Mouse (Mus musculus): ENCODE data around the gene Zfp160. TPM values are rescaled to one million over a fixed set of nuclear protein-coding genes. Genes with fewer than 3 reads are reported as not detected.
A peak's percentile ranks its signal among the peaks of the same experiment; 100 is the strongest.
"Not testable (repeated sequence)": the region's sequence is repeated elsewhere in the genome, so short reads cannot be mapped to it uniquely, and the experiment has no call there.

Zfp160 gene
- polyA plus RNA-seq, 1 experiment: 2.8 TPM

DNA sequence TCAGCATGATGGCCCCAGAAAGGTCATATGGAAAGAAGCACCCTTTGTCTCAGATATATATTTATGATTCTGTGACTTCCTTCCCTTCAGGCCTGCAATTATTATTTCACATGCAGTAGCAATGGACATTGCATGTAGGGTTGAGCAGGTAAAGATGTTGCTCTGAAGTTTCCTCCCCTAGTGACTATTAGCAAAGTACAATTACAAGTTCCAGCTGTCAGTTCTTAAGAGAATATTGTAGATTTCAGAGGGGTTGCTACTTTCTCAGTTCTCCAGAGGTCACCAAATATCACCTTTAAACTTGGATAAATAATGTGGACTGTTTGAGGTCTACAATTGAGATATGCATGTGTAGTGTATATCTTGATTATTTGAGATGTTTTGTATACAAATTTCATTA lies 12.3 kb upstream of the Zfp160 start, which contains the start of gene Vmn1r233:
Gene Vmn1r233 (minus strand): TSS at position 101 of the 400 bp plus-strand sequence.
- Histone ChIP-seq H3K79me2 (ENCODE audit: control insufficient read depth, insufficient read depth) (no peaks in the 10 kb centered on the region), H3K4me3 (ENCODE audit: insufficient read depth, poor library complexity, severe bottlenecking) (no peak within 1 kb of the TSS), H3K79me3 (ENCODE audit: low read depth) (no peaks in the 10 kb centered on the region), H3K36me3 (ENCODE audit: control insufficient read depth, insufficient read depth) (no peaks in the 10 kb centered on the region), H3ac (ENCODE audit: control insufficient read depth, insufficient read length, low read depth) (no peak within 1 kb of the TSS), H3K27me3 (ENCODE audit: control insufficient read depth, insufficient read depth, insufficient read length) (no peaks in the 10 kb centered on the region)
- no peak for TF ChIP-seq MYOD1 (IDR thresholded peaks at IDR 0.05; ENCODE audit: control insufficient read depth, insufficient read length, low read depth)
- TF ChIP-seq CEBPB (IDR thresholded peaks at IDR 0.05; ENCODE audit: low read depth): no peak
- TF ChIP-seq MYOG (IDR thresholded peaks at IDR 0.05; ENCODE audit: control insufficient read depth, extremely low read depth, insufficient read length): no peak
- TF ChIP-seq FOSL1 (IDR thresholded peaks at IDR 0.05; ENCODE audit: insufficient read depth, low read length, poor library complexity, severe bottlenecking): no peak
- TF ChIP-seq CTCF (IDR thresholded peaks at IDR 0.05; ENCODE audit: control insufficient read depth, insufficient read depth, insufficient read length): no peak
- no peak for TF ChIP-seq USF1 (IDR thresholded peaks at IDR 0.05; ENCODE audit: low read depth)
- TF ChIP-seq MAX (IDR thresholded peaks at IDR 0.05): no peak

DNA sequence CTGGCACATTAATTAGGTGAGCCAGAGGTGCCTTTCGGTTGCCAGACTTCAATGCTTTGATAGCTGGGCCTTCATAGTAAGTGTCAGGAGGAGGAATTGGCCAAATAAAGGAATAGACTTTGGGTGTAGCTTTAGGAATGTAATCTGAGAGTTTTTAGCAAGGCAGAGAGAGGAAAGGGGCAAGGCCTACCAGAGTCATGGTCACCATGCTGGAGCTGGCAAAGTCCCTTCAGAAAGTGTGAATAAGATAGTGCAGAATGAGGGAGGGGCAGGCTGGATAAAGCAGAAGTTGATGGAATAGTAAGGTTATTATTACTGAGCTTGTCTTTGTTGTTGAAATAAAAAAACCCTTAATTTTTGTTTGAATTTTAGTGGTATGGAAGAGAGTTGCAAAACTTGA lies 1.0 kb downstream of the Zfp160 start:
- H3K27me3 ChIP-seq (ENCODE audit: control insufficient read depth, insufficient read depth, insufficient read length): no peaks in the 10 kb centered on the region
- H3K79me2 ChIP-seq (ENCODE audit: control insufficient read depth, insufficient read depth): peaks cover 40% of the 10 kb centered on the region
- H3K79me3 ChIP-seq (ENCODE audit: low read depth): peaks cover 25% of the 10 kb centered on the region
- peak overlapping the region; percentile 85 for H3ac ChIP-seq (ENCODE audit: control insufficient read depth, insufficient read length, low read depth)
- peak overlapping the region; percentile 69 for H3K4me3 ChIP-seq (ENCODE audit: insufficient read depth, poor library complexity, severe bottlenecking)
- TF ChIP-seq MYOD1 (IDR thresholded peaks at IDR 0.05; ENCODE audit: control insufficient read depth, insufficient read length, low read depth): no peak
- TF ChIP-seq USF1 (IDR thresholded peaks at IDR 0.05; ENCODE audit: low read depth): no peak
- no peak for TF ChIP-seq MAX (IDR thresholded peaks at IDR 0.05)
- peaks cover 32% of the 10 kb centered on the region for H3K36me3 ChIP-seq (ENCODE audit: control insufficient read depth, insufficient read depth)

DNA sequence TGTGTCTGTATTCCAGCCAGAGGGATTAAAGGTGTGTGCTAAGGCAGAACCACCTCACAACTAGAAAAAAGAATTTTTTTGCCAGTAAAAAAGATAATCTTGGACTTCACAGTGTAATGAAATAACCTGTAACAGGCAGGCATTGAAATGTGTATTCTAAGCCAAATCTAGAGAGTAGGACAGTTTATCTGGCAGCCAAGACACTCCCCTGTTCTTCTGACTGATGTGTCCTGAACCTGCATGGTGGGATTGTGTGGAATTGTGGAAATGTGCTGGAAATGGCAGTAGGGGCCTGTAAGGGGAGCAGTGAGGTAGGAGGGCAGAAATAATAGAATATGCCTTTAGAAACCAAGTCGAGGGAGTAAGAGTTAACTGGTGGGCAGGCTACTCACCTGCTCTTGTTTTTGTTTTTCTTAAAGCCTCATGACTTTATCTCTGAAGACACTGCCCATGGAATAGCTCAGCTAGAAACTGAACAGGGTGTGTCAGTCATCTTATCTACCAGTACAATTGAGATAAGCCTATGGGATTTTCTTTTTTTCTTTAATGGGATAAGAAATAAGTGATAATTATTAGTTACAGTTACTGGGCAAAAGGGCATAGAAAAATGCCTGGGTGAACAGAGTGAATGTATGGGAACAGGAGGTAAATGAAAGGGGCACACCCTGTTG lies 9.8 kb downstream of the Zfp160 start:
- Histone ChIP-seq H3K79me3 (ENCODE audit: low read depth) (peaks cover 15% of the 10 kb centered on the region), H3K27me3 (ENCODE audit: control insufficient read depth, insufficient read depth, insufficient read length) (no peaks in the 10 kb centered on the region), H3K4me3 (ENCODE audit: insufficient read depth, poor library complexity, severe bottlenecking) (no peak overlapping the region), H3ac (ENCODE audit: control insufficient read depth, insufficient read length, low read depth) (no peak overlapping the region), H3K79me2 (ENCODE audit: control insufficient read depth, insufficient read depth) (peaks cover 4% of the 10 kb centered on the region), H3K36me3 (ENCODE audit: control insufficient read depth, insufficient read depth) (peaks cover 94% of the 10 kb centered on the region)
- no peak for TF ChIP-seq MYOG (IDR thresholded peaks at IDR 0.05; ENCODE audit: control insufficient read depth, extremely low read depth, insufficient read length)
- TF ChIP-seq CTCF (IDR thresholded peaks at IDR 0.05; ENCODE audit: control insufficient read depth, insufficient read depth, insufficient read length): no peak
- TF ChIP-seq FOSL1 (IDR thresholded peaks at IDR 0.05; ENCODE audit: insufficient read depth, low read length, poor library complexity, severe bottlenecking): no peak
- no peak for TF ChIP-seq MAX (IDR thresholded peaks at IDR 0.05)
- no peak for TF ChIP-seq MYOD1 (IDR thresholded peaks at IDR 0.05; ENCODE audit: control insufficient read depth, insufficient read length, low read depth)
- no peak for TF ChIP-seq USF1 (IDR thresholded peaks at IDR 0.05; ENCODE audit: low read depth)
- TF ChIP-seq CEBPB (IDR thresholded peaks at IDR 0.05; ENCODE audit: low read depth): no peak

DNA sequence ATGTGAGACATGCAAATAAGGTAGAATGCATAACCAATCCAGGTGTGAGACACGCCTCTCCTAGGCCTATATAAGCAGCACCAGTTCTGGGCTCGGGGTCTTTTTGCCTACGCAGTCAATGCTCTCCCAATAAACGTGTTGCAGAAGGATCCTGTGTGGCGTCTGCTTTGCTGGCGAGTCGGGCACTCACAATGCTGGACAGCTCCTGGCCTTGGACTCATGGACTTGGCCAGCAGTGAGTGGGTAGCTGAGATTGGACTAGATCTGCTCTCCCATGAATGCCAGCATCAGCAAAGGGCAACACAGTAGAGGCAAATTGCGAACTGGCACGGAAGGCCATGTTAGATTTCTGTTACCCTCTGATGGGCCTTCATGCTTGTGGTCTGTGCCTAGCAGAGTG lies 39.3 kb downstream of the Zfp160 start:
- H3K36me3 ChIP-seq (ENCODE audit: control insufficient read depth, insufficient read depth); H3ac ChIP-seq (ENCODE audit: control insufficient read depth, insufficient read length, low read depth); H3K4me3 ChIP-seq (ENCODE audit: insufficient read depth, poor library complexity, severe bottlenecking): not testable (repeated sequence)

DNA sequence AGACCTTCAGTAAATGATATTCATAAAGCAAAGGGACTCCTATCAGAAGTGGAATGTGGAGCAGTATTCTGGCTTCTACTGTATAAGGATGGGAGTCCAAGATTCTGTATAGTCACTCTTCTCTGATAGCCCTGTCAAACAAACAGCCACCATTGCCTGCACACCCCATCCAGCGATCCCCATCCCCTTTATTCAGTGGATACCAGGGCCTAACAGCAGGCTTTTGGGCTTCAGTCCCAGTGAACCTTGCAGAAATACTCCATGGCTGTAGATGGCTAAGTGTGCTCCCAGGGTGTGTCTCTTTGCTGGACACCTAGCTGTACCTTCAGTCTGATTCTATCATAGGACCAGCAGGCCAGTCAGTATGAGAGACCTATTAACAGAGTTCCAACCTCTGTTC lies 42.2 kb downstream of the Zfp160 start:
- TF ChIP-seq MYOD1 (IDR thresholded peaks at IDR 0.05; ENCODE audit: control insufficient read depth, insufficient read length, low read depth): no peak
- TF ChIP-seq MAX (IDR thresholded peaks at IDR 0.05): no peak
- TF ChIP-seq CEBPB (IDR thresholded peaks at IDR 0.05; ENCODE audit: low read depth): no peak
- TF ChIP-seq MYOG (IDR thresholded peaks at IDR 0.05; ENCODE audit: control insufficient read depth, extremely low read depth, insufficient read length): no peak
- TF ChIP-seq USF1 (IDR thresholded peaks at IDR 0.05; ENCODE audit: low read depth): no peak
- H3K27me3 ChIP-seq (ENCODE audit: control insufficient read depth, insufficient read depth, insufficient read length): no peaks in the 10 kb centered on the region
- H3K4me3 ChIP-seq (ENCODE audit: insufficient read depth, poor library complexity, severe bottlenecking): no peak overlapping the region
- H3ac ChIP-seq (ENCODE audit: control insufficient read depth, insufficient read length, low read depth): no peak overlapping the region
- no peaks in the 10 kb centered on the region for H3K79me3 ChIP-seq (ENCODE audit: low read depth)
- no peaks in the 10 kb centered on the region for H3K36me3 ChIP-seq (ENCODE audit: control insufficient read depth, insufficient read depth)
- no peaks in the 10 kb centered on the region for H3K79me2 ChIP-seq (ENCODE audit: control insufficient read depth, insufficient read depth)

More for the DNA sequence above, 39.3 kb downstream of the Zfp160 start:
- not testable (repeated sequence) for H3K79me3 ChIP-seq (ENCODE audit: low read depth); H3K27me3 ChIP-seq (ENCODE audit: control insufficient read depth, insufficient read depth, insufficient read length); H3K79me2 ChIP-seq (ENCODE audit: control insufficient read depth, insufficient read depth)

DNA sequence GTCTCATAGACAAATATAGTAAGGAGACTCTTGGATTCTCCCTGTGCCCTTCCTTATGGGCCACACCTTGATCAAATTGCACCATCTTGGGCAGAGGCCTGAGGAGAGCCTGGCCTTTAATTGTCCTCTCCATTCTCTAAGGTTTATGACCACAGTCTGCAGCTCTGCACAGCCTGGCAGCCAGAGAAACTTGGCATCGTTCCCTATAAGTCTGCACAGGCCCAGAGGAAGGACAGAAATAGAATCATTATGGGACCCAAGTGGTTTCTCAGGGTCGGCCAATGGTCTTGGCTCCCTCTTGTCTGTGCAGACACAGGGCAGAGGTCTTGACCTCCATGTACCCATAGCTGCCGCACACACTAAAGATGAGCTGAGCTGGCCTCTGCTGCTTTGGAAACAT lies 42.6 kb downstream of the Zfp160 start:
- H3K36me3 ChIP-seq (ENCODE audit: control insufficient read depth, insufficient read depth); H3ac ChIP-seq (ENCODE audit: control insufficient read depth, insufficient read length, low read depth); H3K79me3 ChIP-seq (ENCODE audit: low read depth): not testable (repeated sequence)

DNA sequence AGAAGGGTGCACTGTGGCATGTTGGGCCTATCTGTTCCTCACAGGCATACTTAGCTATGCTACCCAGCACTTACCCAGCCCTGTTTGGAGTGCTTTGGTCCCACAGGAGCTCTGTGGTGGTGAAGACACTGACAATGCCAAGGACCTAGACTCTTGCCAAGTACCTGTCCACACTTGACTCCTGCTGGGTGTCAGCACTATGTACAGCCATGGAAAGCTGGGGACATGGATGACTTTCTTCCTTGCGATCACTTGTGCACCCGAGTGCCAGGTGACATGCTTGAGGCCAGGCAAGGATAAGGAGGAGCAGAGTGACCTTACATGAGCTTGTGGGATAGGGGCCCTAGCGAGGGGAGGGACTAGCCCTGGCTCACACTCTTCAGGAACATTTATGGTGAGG lies 43.2 kb downstream of the Zfp160 start:
- not testable (repeated sequence) for H3ac ChIP-seq (ENCODE audit: control insufficient read depth, insufficient read length, low read depth); H3K79me2 ChIP-seq (ENCODE audit: control insufficient read depth, insufficient read depth); H3K4me3 ChIP-seq (ENCODE audit: insufficient read depth, poor library complexity, severe bottlenecking); H3K36me3 ChIP-seq (ENCODE audit: control insufficient read depth, insufficient read depth); H3K27me3 ChIP-seq (ENCODE audit: control insufficient read depth, insufficient read depth, insufficient read length); H3K79me3 ChIP-seq (ENCODE audit: low read depth)

More for the DNA sequence above, 42.6 kb downstream of the Zfp160 start:
- H3K4me3 ChIP-seq (ENCODE audit: insufficient read depth, poor library complexity, severe bottlenecking); H3K27me3 ChIP-seq (ENCODE audit: control insufficient read depth, insufficient read depth, insufficient read length); H3K79me2 ChIP-seq (ENCODE audit: control insufficient read depth, insufficient read depth): not testable (repeated sequence)

Measured in C2C12 (cell line).